Mouse (Mus musculus): ENCODE data around the gene Ttll12.

Gene Ttll12

DNA sequence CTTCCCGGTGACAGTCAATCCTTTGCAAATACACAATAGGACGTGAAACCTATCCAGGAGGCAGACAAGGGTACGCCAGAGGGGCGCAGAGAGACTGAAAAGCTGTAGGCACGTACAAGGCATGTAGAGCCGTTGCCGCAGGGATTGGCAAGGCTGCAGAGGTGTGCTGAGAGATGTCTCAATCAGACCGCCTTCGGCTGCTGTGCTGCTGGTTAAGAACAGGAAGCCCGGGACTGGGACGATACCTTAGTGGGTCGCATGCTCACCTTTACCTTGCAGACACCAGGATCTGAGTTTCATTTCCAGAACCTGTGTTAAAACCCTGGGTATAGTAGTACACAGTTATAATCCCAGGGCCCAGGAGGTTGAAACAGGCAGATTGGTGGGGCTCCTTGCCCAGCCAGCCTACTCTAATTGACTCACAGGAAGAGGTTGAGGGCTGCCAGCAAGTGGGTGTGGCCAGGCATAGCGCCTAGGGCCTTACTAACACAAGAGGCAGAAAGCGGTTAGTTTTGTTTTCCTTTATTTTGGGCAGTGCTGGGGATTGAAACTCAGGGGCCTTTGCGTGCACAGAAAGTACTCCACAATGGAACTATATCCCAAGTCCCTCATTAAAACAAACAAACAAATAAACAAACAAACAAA, 32.2 kb downstream of the Ttll12 start:
- DNase-seq (ENCODE audit: low spot score), result peak; percentile 65

DNA sequence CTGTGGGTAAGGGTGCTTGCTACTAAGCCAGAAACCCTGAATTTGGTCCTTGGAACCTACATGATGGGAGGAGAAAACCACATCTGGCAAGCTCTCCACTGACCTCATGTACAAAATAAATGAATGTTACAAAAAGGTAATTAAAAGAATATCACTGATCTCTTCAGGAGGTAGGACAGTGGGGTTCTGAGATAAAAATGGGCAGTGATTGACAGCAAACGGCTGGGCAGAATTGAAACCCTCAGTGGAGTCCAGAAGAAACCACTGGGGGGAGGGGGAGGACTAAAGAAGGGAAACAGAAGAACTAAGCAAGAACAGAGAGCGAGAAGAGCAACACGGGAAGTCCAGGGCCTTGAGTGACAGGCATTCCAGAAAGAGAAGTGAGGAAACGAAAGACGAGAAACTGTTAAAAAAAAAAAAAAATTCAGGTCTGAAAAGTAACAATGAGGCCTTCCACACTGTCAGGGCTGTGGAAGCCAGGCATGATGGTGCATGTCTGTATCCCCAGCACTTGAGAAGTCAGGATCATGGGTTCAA, 33.9 kb downstream of the Ttll12 start:
- DNase-seq (ENCODE audit: low spot score), result no peak

DNA sequence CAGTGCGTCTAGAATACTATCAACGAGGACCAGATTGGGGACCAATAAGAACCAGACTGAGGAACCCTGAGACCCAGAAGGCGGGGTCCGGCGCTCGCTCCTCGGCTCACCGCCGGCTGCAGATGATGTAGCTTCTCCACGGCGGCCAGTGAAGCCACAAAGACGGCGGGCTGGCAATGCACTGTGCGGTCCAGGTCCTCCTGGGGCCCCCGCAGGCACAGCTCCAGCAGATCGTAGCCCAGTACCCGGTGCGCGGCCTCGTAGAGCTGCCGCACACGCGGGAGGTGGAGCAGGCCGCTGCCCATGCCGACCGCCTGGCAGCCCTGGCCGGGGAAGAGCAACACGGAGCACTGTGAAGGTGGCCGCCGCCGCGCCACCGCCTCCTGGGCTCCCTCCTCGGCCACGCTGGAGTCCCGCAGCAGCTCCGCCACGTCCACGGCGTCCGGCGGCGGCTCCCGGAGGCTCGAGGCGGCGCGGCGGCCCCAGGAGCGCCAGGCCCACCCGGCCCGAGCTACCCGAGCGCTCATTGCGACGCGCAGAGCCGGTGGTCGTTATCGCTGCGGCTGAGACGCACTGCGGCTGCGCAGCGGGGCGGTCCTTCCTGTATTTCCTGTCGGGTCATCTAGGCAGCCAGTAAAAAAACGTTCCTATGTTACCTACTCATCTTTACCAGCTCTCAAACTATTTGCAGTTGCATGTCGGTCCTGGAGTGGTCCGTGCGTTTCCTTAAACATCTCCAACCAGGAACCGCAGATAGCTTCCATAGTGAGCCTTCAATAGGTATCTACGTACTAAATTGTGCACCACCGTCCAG, 39.6 kb downstream of the Ttll12 start:
- DNase-seq (ENCODE audit: low spot score), result peak; percentile 97

DNA sequence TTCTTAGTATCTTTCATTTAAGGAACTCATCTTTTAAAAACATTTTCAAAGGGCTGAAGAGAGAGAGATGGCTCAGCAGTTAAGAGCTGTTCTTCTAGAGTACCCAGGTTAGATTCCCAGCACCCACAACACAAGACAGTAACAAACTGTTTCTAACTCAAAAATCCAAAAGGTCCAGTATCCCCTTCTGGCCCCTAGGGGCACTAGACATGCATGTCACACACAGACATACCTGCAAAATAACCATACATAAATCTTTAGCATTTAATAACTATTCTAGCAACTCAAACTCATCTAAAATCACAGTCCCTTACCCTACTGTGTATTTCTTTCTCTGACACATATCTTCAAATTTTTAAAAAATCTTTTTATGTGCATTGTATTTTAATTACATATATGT, 41.1 kb downstream of the Ttll12 start:
- no peak for DNase-seq (ENCODE audit: low spot score)

- no peak for DNase-seq (ENCODE audit: low spot score)
Observed at GRCm38 (mm10) chr15:83550137-83550536, 44.8 kb downstream of the Ttll12 start.

- no peak for DNase-seq (ENCODE audit: low spot score)
Observed at GRCm38 (mm10) chr15:83547144-83547543, 47.8 kb downstream of the Ttll12 start.

- DNase-seq (ENCODE audit: low spot score), result no peak
Observed at GRCm38 (mm10) chr15:83546029-83546428, 48.9 kb downstream of the Ttll12 start.

DNA sequence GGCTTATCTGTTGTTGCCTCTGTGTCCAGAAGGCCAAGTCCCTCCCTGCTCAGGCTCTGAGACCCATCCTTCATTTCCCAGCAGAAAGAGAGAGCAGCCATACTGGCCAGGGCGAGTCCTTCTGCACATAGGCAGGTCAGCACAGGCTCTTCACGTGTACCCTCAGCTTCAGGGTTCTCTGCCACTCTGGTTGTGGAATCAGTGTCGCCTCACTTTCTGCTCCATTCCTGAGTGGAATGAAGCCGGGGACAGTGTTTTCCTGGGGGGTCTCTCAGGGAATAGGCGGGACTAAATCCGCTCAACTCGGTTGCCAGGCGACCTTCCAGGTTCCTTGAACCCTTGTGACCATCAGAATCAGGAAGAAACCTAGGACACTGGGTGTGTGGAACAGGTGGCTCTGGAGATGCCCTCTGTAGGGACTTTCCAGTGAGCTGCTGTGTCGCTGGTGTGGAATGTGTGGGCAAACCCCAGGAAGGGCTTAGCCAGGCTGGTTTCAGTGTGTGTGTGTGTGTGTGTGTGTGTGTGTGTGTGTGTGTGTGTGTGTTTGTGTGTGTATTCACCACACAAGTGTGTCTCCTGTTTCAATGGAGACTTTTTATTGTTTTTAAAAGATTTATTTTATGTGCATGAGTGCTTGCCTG, 53.2 kb downstream of the Ttll12 start:
- no peak for DNase-seq (ENCODE audit: low spot score)

- no peak for DNase-seq (ENCODE audit: low spot score)
Observed at GRCm38 (mm10) chr15:83539905-83540304, 55.1 kb downstream of the Ttll12 start.

DNA sequence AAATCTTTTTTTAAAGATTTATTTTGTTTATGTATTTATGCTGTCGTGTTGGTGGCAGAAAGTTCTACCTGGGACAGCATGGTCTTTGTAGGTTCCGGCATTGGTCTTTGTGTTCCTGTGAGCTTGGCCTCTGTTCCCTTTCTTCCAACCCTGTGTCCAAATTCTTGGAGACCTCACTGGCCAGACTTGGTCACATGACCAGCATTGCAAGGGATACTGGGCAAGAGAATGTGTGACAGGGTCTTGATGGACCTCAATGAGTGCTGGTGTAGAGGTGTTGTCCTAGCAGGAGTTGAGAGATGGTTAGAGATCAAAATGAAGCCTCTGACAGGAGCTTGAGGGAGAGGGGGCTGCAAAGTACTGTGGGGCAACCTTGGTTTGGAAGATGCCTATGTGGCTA, 56.1 kb downstream of the Ttll12 start:
- DNase-seq (ENCODE audit: low spot score), result no peak

GRCm38 (mm10) chr15:83535890-83536231, 59.1 kb downstream of the Ttll12 start:
- no peak for DNase-seq (ENCODE audit: low spot score)

- DNase-seq (ENCODE audit: low spot score), result no peak
Observed at GRCm38 (mm10) chr15:83534960-83535889, 59.7 kb downstream of the Ttll12 start.

DNA sequence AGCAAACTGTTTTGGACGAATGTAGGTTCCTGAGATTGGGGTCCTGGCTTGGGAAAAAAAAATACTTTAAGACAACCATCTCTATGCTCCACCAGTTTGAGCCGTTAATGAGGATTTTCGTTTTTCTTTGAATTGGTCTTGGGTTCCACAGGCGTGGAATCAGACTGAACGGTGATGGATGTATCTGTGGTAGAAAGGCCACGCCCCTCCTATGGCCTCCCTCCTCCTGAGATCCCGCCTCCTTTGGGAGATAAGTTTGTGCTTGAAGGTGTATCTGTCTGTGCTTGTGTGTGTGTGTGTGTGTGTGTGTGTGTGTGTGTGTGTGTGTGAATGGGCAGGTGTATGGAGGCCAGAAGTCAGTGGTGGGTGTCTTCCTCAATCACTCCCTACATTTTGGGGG, 62.4 kb downstream of the Ttll12 start:
- no peak for DNase-seq (ENCODE audit: low spot score)

DNA sequence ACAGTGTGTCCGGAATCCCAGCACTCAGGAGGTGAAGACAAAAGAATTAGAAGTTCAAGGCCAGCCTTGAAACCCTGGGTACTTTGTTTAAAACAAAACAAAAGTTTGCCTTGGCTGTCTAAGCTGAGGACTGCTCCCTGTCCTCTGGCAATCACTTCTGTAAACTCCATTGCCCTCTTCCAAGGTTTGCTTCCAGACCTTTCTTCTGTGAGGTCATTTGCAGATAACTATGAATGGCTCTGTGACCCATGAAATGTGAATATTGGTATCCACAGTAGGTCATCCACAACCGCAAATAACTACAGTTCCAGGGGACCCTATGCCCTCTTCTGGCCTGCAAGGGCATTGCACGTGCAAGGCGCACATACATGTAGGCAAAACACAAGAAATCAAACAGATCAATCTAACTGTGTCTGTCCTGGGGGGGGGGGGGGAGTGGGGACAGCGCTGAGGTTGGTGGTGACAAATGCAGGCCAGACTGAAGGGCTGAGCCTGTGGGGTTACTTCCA, 62.9 kb downstream of the Ttll12 start:
- DNase-seq (ENCODE audit: low spot score), result no peak

GRCm38 (mm10) chr15:83530688-83531087, 64.3 kb downstream of the Ttll12 start:
- no peak for DNase-seq (ENCODE audit: low spot score)

GRCm38 (mm10) chr15:83530233-83530632, 64.7 kb downstream of the Ttll12 start:
- DNase-seq (ENCODE audit: low spot score), result no peak

DNA sequence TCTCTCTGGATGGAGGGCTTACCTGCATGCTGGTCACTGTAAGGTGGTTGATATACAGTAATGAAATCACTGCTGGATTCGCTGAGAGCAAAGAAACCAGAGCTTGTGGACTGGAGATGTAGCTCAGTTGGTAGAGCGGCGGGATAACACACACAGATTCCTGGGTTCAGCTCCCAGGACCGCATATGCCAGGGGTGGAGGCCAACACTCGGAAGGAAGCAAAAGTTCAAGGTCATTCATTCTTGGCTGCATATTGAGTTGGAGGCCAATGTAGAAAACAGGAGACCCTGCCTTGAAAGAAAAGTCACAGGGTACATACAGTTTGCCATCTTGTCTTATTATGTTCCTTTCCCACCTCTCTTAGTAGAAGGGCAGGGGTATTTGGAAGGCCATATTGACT, 65.2 kb downstream of the Ttll12 start:
- DNase-seq (ENCODE audit: low spot score), result no peak

- DNase-seq (ENCODE audit: low spot score), result no peak
Observed at GRCm38 (mm10) chr15:83528892-83529291, 66.1 kb downstream of the Ttll12 start.

GRCm38 (mm10) chr15:83527747-83528146, 67.2 kb downstream of the Ttll12 start:
- no peak for DNase-seq (ENCODE audit: low spot score)

GRCm38 (mm10) chr15:83527092-83527437, 67.9 kb downstream of the Ttll12 start:
- DNase-seq (ENCODE audit: low spot score), result peak; percentile 27

- peak; percentile 74 for DNase-seq (ENCODE audit: low spot score)
Observed at GRCm38 (mm10) chr15:83526424-83527091, 68.4 kb downstream of the Ttll12 start, which contains the start of gene Bik. Gene Bik (plus strand): TSS chr15:83526862.

All from embryo, embryonic 10 days (tissue).